In genomic region chr9:62724175-62724574, GRCm38 (mm10) we compare ENCODE assay signal across 16 mouse cellular contexts. TPM values are rescaled to one million over a fixed set of nuclear protein-coding genes. Genes with fewer than 3 reads are reported as not detected.
"Had no signal": no experiment of that assay in that cellular context is flagged by ENCODE, and none has a peak within 500 bp of the region (broad histone marks: within the 10 kb centered on the region; RNA-seq: fewer than 3 reads in every experiment).

No protein-coding gene starts in this region.

- H3K4me2 ChIP-seq: intestine, embryonic 15.5 days; kidney, embryonic 15.5 days; liver, embryonic 13.5 days; lung, embryonic 14.5 days; midbrain, embryonic 12.5 days had no signal

- H3K9ac ChIP-seq: intestine, embryonic 15.5 days; kidney, embryonic 15.5 days; liver, embryonic 13.5 days; lung, embryonic 14.5 days; midbrain, embryonic 12.5 days had no signal

- DNase-seq: kidney, adult 11 months; kidney, adult 8-10 months; kidney, postnatal 10 days; kidney, postnatal 36 days; layer of hippocampus, postnatal 36 days; liver; liver, embryonic 13.5 days; lung, embryonic 14.5 days; right cerebral cortex, postnatal 4 days; thymus, postnatal 25 days had no signal

- H3K27me3 ChIP-seq: intestine, embryonic 15.5 days; liver, embryonic 13.5 days; midbrain, embryonic 12.5 days had no signal

- H3K4me3 ChIP-seq: intestine, embryonic 15.5 days; kidney, embryonic 15.5 days; liver, embryonic 13.5 days; midbrain, embryonic 12.5 days had no signal

- H3K9me3 ChIP-seq: intestine, embryonic 15.5 days; kidney, embryonic 15.5 days; liver, embryonic 13.5 days; midbrain, embryonic 12.5 days had no signal

- H3K4me1 ChIP-seq: intestine, embryonic 15.5 days; liver, embryonic 13.5 days had no signal

- H3K27ac ChIP-seq: intestine, embryonic 15.5 days; kidney, embryonic 15.5 days; liver, embryonic 13.5 days; macrophage; midbrain, embryonic 12.5 days; stomach, postnatal 0 days had no signal

- ATAC-seq: intestine, embryonic 15.5 days; lung, postnatal 0 days had no signal

- H3K36me3 ChIP-seq: intestine, embryonic 15.5 days; kidney, embryonic 15.5 days; liver, embryonic 13.5 days; midbrain, embryonic 12.5 days had no signal

RNA-seq across cellular contexts. Expression of gene Itga11, which starts 46.5 kb away (rescaled TPM):
- polyA plus RNA-seq: macrophage had no signal
